Mouse (Mus musculus) heart, adult 2 months (tissue): ENCODE measurements around the gene Cops4. TPM values are rescaled to one million over a fixed set of nuclear protein-coding genes. Genes with fewer than 3 reads are reported as not detected.

Source experiments
- DNase-seq, 2 experiments: peaks; one replicate each; pipeline ENCODE4 v3.0.0; 2021
- H3K27ac ChIP-seq: fragments of 200-600 bp; 2 replicates; pipeline ENCODE4 v1.8.1; 2022
- H3K27me3 ChIP-seq: fragments of 200-500 bp; 2 replicates; pipeline ENCODE4 v1.6.1; 2012; ENCODE audit warnings: mild to moderate bottlenecking, low read length, inconsistent platforms, mixed read lengths; ENCODE audit not compliant: control insufficient read depth, insufficient read depth
- H3K36me3 ChIP-seq: fragments of 200-500 bp; 2 replicates; pipeline ENCODE4 v1.6.1; 2012; ENCODE audit warnings: low read length, inconsistent platforms; ENCODE audit not compliant: control insufficient read depth, insufficient read depth
- H3K4me1 ChIP-seq: fragments of 200-500 bp; 2 replicates; pipeline ENCODE4 v1.6.1; 2011; ENCODE audit warnings: low read length; ENCODE audit not compliant: control insufficient read depth, insufficient read depth
- H3K4me3 ChIP-seq: fragments of 200-600 bp; 2 replicates; pipeline ENCODE4 v1.8.1; 2022
- H3K79me2 ChIP-seq: fragments of 200-500 bp; replicated peaks from 2 replicates; pipeline ENCODE4 v1.6.1; 2012; ENCODE audit warnings: mild to moderate bottlenecking, inconsistent platforms, low read length, moderate library complexity, mixed read lengths; ENCODE audit not compliant: control insufficient read depth, insufficient read depth
- H3K9ac ChIP-seq: fragments of 200-500 bp; 2 replicates; pipeline ENCODE4 v1.6.1; 2012; ENCODE audit warnings: low read depth, mild to moderate bottlenecking, control low read depth, inconsistent platforms, low read length, mixed read lengths
- CTCF ChIP-seq: fragments of 200-600 bp; IDR thresholded peaks from 2 replicates; pipeline ENCODE4 v1.8.1; 2022; ENCODE audit warnings: antibody characterized with exemption, mild to moderate bottlenecking, moderate library complexity
- EP300 ChIP-seq: fragments of 200-500 bp; IDR thresholded peaks from 2 replicates; pipeline ENCODE4 v1.6.1; 2011; ENCODE audit warnings: low read depth, low read length, control low read depth; ENCODE audit not compliant: insufficient read depth
- POLR2A ChIP-seq: fragments of 200-500 bp; IDR thresholded peaks from 2 replicates; pipeline ENCODE4 v1.6.1; 2011; ENCODE audit warnings: mild to moderate bottlenecking, low read depth, low read length, control low read depth; ENCODE audit not compliant: insufficient read depth
- WGBS: fragments of 180-500 bp; shearing (Covaris S2); methylation state at CpG from one replicate; pipeline ENCODE4 v1.1.7; 2018; 5-methylcytosine and 5-hydroxymethylcytosine counted together
- intact Hi-C: fragments of 180-260 bp; cut with DNase I; formaldehyde crosslinking; loops from one replicate; pipeline ENCODE4 v1.15.1; 2025
- polyA plus RNA-seq: library from polyadenylated mRNA; depleted of rRNA; stranded (reverse); fragments of >200 nt; gene quantifications from 2 replicates; pipeline ENCODE4 v1.2.3, GENCODE M21; 2012
- total RNA-seq, 2 experiments: library from RNA; stranded (reverse); gene quantifications; 2 replicates each; pipeline ENCODE4 v1.2.3; 2021

The Cops4 gene
- total and polyA plus RNA-seq, 3 experiments: 37.9 to 86.2 (median 84.8) TPM

GRCm38 (mm10) chr5:100523331-100523730 is 5.2 kb downstream of the Cops4 start:
- DNase-seq: no peak
- 59% methylated on average over 1 of the region's 1 CpGs for WGBS
- H3K79me2 ChIP-seq: no peaks in the 10 kb centered on the region
- no peaks in the 10 kb centered on the region for H3K27me3 ChIP-seq
- peaks cover 9% of the 10 kb centered on the region for H3K4me1 ChIP-seq
- intact Hi-C loops: no loop called here
- H3K4me3 ChIP-seq: no peak overlapping the region
- H3K9ac ChIP-seq: no peak overlapping the region
- H3K36me3 ChIP-seq: peaks cover 14% of the 10 kb centered on the region
- no peak overlapping the region for H3K27ac ChIP-seq
- TF ChIP-seq EP300 (no peak), CTCF (no peak), POLR2A (no peak)

- 93% methylated on average over 9 of the region's 9 CpGs for WGBS
- H3K36me3 ChIP-seq: peaks cover 10% of the 10 kb centered on the region
- no peak for DNase-seq
- TF ChIP-seq CTCF (no peak), EP300 (no peak), POLR2A (no peak)
- H3K27me3 ChIP-seq: no peaks in the 10 kb centered on the region
- H3K4me1 ChIP-seq: peaks cover 7% of the 10 kb centered on the region
- H3K9ac ChIP-seq: no peak overlapping the region
- no peak overlapping the region for H3K4me3 ChIP-seq
- H3K27ac ChIP-seq: no peak overlapping the region
- no peaks in the 10 kb centered on the region for H3K79me2 ChIP-seq
- intact Hi-C loops: no loop called here
Measured at GRCm38 (mm10) chr5:100524921-100525320, 6.8 kb downstream of the Cops4 start.

DNA sequence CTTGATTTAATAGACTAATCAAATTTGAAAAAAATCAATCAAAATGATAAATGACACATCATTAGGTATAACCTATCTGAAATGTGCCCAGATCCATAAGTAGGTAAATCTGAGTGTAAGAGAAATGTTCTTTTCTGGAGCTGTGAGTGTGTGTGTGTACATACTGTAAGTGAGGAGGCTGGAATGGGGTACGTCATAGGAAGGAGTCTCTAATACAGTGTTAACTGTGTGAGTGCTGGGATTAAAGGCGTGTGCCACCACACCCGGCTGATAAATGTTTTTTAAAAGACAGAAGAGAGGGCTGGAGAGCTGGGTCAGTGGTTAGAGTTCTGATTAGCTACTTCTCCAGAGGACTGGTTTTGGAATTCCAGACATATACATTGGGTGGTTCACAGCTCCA is 7.5 kb downstream of the Cops4 start:
- H3K27ac ChIP-seq: peak overlapping the region; percentile 66
- intact Hi-C loops: no loop called here
- no peak overlapping the region for H3K9ac ChIP-seq
- peaks cover 6% of the 10 kb centered on the region for H3K36me3 ChIP-seq
- DNase-seq: no peak
- H3K4me1 ChIP-seq: peaks cover 5% of the 10 kb centered on the region
- 36% methylated on average over 3 of the region's 3 CpGs for WGBS
- H3K27me3 ChIP-seq: no peaks in the 10 kb centered on the region
- H3K4me3 ChIP-seq: no peak overlapping the region
- no peak for TF ChIP-seq POLR2A
- no peak for TF ChIP-seq EP300
- no peak for TF ChIP-seq CTCF
- H3K79me2 ChIP-seq: no peaks in the 10 kb centered on the region

GRCm38 (mm10) chr5:100526164-100526563 is 8.1 kb downstream of the Cops4 start:
- H3K9ac ChIP-seq: 0 out of 2 replicates have a peak overlapping the region, but pooled peaks have one; percentile 2
- TF ChIP-seq CTCF: peak; percentile 43
- TF ChIP-seq POLR2A: 0 out of 2 replicates have a peak, but pooled peaks have one; percentile 25
- TF ChIP-seq EP300: no peak
- peak; percentile 33 to 53 for DNase-seq
- H3K79me2 ChIP-seq: no peaks in the 10 kb centered on the region
- peaks cover 5% of the 10 kb centered on the region for H3K4me1 ChIP-seq
- intact Hi-C loops: no loop called here
- H3K4me3 ChIP-seq: no peak overlapping the region
- peaks cover 6% of the 10 kb centered on the region for H3K36me3 ChIP-seq
- peak overlapping the region; percentile 66 for H3K27ac ChIP-seq
- no peaks in the 10 kb centered on the region for H3K27me3 ChIP-seq
- WGBS: 8% methylated on average over 7 of the region's 7 CpGs

DNA sequence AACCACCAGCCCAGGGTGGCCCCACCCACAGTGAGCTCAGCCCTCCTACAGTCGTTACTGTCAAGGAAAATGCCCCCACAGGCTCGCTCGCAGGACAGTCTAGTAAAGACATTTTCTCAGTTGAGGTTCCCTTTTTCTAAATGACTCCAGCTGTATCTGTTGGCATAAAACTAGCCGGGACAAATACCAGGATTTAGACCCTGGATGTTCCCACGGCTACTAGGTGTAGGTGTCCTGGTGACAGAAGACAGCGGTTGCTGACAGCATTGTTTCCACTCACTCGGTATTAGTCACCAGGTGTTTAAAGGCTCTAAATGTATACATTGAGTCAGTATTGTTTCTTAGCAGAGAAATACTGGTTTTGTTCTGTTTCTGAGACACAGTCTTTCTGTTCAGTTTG is 17.7 kb downstream of the Cops4 start:
- Histone ChIP-seq H3K4me1 (no peaks in the 10 kb centered on the region), H3K79me2 (no peaks in the 10 kb centered on the region), H3K9ac (no peak overlapping the region), H3K27me3 (no peaks in the 10 kb centered on the region), H3K4me3 (no peak overlapping the region), H3K27ac (no peak overlapping the region), H3K36me3 (no peaks in the 10 kb centered on the region; the same call in 1 of the 2 replicates)
- 69% methylated on average over 7 of the region's 7 CpGs for WGBS
- intact Hi-C loops: loop anchor here (10.0 kb wide), 1 partner anchor 161 kb away; no protein-coding TSS in a partner anchor
- DNase-seq: no peak
- TF ChIP-seq CTCF (no peak), POLR2A (no peak), EP300 (no peak)

GRCm38 (mm10) chr5:100536638-100537037 is 18.5 kb downstream of the Cops4 start:
- 76% methylated on average over 3 of the region's 3 CpGs for WGBS
- intact Hi-C loops: loop anchor here (10.0 kb wide), 1 partner anchor 162 kb away; no protein-coding TSS in a partner anchor
- no peak overlapping the region for H3K27ac ChIP-seq
- no peak overlapping the region for H3K9ac ChIP-seq
- no peak for DNase-seq
- no peaks in the 10 kb centered on the region for H3K27me3 ChIP-seq
- no peaks in the 10 kb centered on the region for H3K4me1 ChIP-seq
- H3K36me3 ChIP-seq: no peaks in the 10 kb centered on the region; the same call in 1 of the 2 replicates
- H3K4me3 ChIP-seq: no peak overlapping the region
- peak; percentile 83 for TF ChIP-seq CTCF
- TF ChIP-seq POLR2A: no peak
- no peaks in the 10 kb centered on the region for H3K79me2 ChIP-seq
